Mouse (Mus musculus) G1E (cell line): ENCODE measurements around the gene Vstm4.

ENCODE experiments used
- CTCF ChIP-seq: IDR thresholded peaks from 2 replicates; pipeline ENCODE4 v1.5.1; 2012; ENCODE audit warnings: low read depth, low read length, inconsistent platforms, mixed read lengths
- GATA1 ChIP-seq: IDR thresholded peaks from 2 replicates; pipeline ENCODE4 v1.6.1; 2012; ENCODE audit warnings: borderline replicate concordance, low read length, inconsistent platforms, mixed read lengths
- POLR2AphosphoS5 ChIP-seq: IDR thresholded peaks from 2 replicates; pipeline ENCODE4 v1.6.1; 2012; ENCODE audit warnings: low read depth, low read length, inconsistent platforms; ENCODE audit not compliant: insufficient replicate concordance
- TAL1 ChIP-seq: conservative IDR thresholded peaks from 2 replicates; pipeline ENCODE4 v1.6.1; 2012; ENCODE audit warnings: low read depth, low read length, inconsistent platforms, mixed read lengths

DNA sequence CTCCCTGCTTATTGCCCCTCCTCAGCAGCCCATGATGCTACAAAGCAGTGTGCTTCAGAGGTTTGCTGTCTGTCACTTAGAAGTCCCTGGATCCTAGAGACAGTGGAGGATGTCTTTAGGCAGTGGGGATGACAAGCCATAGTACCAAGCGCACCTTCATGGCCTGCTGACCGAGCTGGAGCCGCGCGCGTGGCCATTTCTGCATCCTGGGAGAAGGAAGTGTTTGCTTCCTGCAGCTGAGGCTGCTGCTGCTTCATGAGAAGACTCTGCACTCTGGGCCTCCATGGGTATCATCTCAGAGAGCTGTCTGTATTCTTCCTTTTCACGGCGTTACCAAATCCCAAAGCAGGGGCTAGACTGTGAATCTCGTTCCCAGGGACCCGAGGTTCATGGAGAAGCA, 1.8 kb downstream of the Vstm4 start:
- TF ChIP-seq GATA1: no peak
- no peak for TF ChIP-seq CTCF
- no peak for TF ChIP-seq POLR2AphosphoS5
- TF ChIP-seq TAL1: no peak
